Mouse (Mus musculus) left cerebral cortex, adult 2 months (tissue): ENCODE measurements around the gene Srsf10. TPM values are rescaled to one million over a fixed set of nuclear protein-coding genes. Genes with fewer than 3 reads are reported as not detected.

Experiments used
- DNase-seq, 2 experiments: peaks; one replicate each; pipeline ENCODE4 v3.0.0; 2021 to 2022; ENCODE audit warnings: low spot score in 2 of 2, mixed read lengths in 1 of 2; ENCODE audit errors: extremely low spot score in 1 of 2
- H3K27ac ChIP-seq: fragments of 200-600 bp; 2 replicates; pipeline ENCODE4 v1.8.1; 2022
- H3K4me3 ChIP-seq: fragments of 200-600 bp; 2 replicates; pipeline ENCODE4 v1.8.1; 2022
- CTCF ChIP-seq: fragments of 200-600 bp; IDR thresholded peaks from 2 replicates; pipeline ENCODE4 v1.8.1; 2022; ENCODE audit warnings: antibody characterized with exemption, mild to moderate bottlenecking, moderate library complexity
- intact Hi-C: fragments of 180-260 bp; cut with DNase I; formaldehyde crosslinking; loops from one replicate; pipeline ENCODE4 v1.15.1; 2025
- total RNA-seq, 2 experiments: library from RNA; stranded (reverse); gene quantifications; 2 replicates each; pipeline ENCODE4 v1.2.3; 2021

Gene Srsf10
- total RNA-seq, 2 experiments from 2014 or later = 70.8 to 82.2 TPM

- DNase-seq = no peak
- TF ChIP-seq CTCF = no peak
- intact Hi-C loops = no loop called here
- Histone ChIP-seq H3K27ac (no peak overlapping the region), H3K4me3 (no peak overlapping the region)
Measured at GRCm38 (mm10) chr4:135888448-135889057, 33.0 kb downstream of the Srsf10 start.

- intact Hi-C loops = no loop called here
- TF ChIP-seq CTCF = no peak
- DNase-seq = no peak
- Histone ChIP-seq H3K27ac (no peak overlapping the region), H3K4me3 (no peak overlapping the region)
Measured at GRCm38 (mm10) chr4:135889146-135889883, 33.8 kb downstream of the Srsf10 start.

DNA sequence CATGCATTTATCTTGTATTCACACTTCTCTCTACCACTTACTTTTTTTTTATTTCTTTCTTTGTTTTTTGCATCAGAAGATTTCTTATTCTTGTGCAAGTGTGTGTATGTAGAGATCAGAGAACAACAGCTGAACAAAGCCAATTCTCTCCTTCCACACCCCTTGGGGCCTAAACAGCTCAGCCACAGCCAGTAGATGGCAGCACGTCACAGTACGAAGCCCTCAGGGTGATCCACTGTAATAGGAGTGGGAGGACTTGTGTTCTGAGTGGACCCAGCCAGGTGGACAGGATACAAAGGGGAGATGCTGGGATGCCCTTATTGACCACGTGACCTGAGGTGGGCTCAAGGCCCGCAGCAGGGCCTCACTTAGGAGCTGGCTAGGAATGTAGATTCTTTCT lies 34.3 kb downstream of the Srsf10 start:
- DNase-seq = peak; percentile 55 to 70
- TF ChIP-seq CTCF = peak; percentile 84
- intact Hi-C loops = loop anchor here (1.0 to 5.0 kb wide), 2 partner anchors 42 to 70 kb away; no protein-coding TSS in a partner anchor

GRCm38 (mm10) chr4:135891539-135891938 lies 36.0 kb downstream of the Srsf10 start:
- no peak for TF ChIP-seq CTCF
- no peak overlapping the region for H3K27ac ChIP-seq
- no peak for DNase-seq
- H3K4me3 ChIP-seq = no peak overlapping the region
- intact Hi-C loops = loop anchor here (5.0 kb wide), 1 partner anchor 41 kb away; no protein-coding TSS in a partner anchor

More for the DNA sequence above, 34.3 kb downstream of the Srsf10 start:
- no peak overlapping the region for H3K27ac ChIP-seq
- H3K4me3 ChIP-seq = no peak overlapping the region

GRCm38 (mm10) chr4:135892884-135893283 lies 37.3 kb downstream of the Srsf10 start:
- no peak overlapping the region for H3K27ac ChIP-seq
- TF ChIP-seq CTCF = no peak; the same call in 1 of the 2 replicates

GRCm38 (mm10) chr4:135895071-135895571 lies 39.6 kb downstream of the Srsf10 start, which contains the start of gene Cnr2:
Cnr2 (plus strand) TSS chr4:135895394.
- no peak for DNase-seq
- TF ChIP-seq CTCF = no peak
- intact Hi-C loops = no loop called here
- H3K27ac ChIP-seq = no peak within 1 kb of the TSS
- H3K4me3 ChIP-seq = no peak within 1 kb of the TSS

More at GRCm38 (mm10) chr4:135892884-135893283, 37.3 kb downstream of the Srsf10 start:
- no peak for DNase-seq
- no peak overlapping the region for H3K4me3 ChIP-seq
- intact Hi-C loops = loop anchor here (5.0 kb wide), 1 partner anchor 39 kb away; no protein-coding TSS in a partner anchor

DNA sequence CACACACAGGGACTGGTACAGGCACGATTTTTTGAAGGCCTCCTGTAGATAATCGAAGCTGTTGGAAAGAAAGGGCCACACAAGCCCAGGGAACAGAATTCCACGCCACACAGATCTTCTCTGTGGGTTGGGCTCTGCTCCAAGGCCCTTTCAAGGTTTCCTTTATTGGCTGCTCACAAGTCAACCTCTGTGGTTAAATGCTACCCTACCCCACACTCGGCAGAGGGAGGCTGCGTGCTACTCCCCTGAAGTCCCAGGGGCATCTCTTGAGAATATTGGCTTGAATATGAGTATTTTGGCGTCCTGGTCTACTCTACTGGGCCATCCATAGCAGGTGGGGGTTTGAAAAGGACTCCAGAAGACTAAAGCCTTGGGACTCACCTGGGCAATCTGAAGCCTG lies 40.6 kb downstream of the Srsf10 start:
- no peak for TF ChIP-seq CTCF
- no peak for DNase-seq
- no peak overlapping the region for H3K4me3 ChIP-seq
- no peak overlapping the region for H3K27ac ChIP-seq
- intact Hi-C loops = no loop called here

DNA sequence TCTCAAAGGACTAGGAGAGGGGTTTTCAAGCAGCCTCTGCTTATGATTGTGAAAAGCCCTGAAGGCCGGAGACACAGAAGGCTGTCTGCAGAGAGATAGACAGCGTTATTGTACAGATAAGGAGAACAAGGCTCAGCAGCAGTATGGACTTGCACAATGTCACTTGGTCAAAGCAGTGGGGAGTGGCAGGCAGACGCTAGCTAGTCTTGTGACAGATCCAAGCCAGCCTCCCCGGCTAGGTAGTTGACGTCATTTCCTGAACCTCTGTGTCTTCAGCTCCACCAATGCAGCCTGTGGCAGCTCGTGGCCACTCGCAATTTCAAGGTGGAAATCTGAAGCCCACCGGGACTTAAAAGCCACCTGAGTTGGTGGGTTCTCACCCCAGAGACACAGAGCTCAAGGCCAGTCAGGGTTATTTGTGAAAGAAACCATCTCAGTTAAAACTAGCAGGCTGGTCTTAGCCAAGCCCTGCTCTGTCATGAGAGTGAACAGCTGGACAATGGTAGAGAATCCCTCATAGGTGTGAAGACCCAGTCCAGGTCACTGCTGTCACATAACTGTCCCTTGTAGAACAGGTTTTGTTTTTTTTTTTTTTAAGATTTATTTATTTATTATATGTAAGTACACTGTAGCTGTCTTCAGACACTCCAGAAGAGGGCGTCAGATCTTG lies 43.0 kb downstream of the Srsf10 start:
- intact Hi-C loops = no loop called here
- no peak for DNase-seq
- TF ChIP-seq CTCF = no peak
- Histone ChIP-seq H3K4me3 (no peak overlapping the region), H3K27ac (no peak overlapping the region)

DNA sequence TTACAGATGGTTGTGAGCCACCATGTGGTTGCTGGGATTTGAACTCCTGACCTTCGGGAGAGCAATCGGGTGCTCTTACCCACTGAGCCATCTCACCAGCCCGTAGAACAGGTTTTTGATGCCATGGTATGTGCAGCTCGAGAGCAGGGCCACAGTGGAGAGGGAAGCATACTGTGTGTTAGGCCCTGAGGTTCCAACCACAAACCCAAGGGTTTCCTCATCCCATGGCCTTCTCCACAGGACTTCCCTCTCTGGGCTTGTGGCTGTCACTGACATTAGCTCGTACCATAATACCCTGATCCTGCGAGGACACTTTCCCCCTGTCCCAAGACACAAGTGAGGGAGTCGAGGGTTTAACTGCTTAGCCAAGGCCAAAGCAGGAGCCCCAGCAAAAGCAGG lies 43.5 kb downstream of the Srsf10 start:
- intact Hi-C loops = no loop called here
- Histone ChIP-seq H3K4me3 (no peak overlapping the region), H3K27ac (no peak overlapping the region)
- no peak for TF ChIP-seq CTCF
- no peak for DNase-seq

DNA sequence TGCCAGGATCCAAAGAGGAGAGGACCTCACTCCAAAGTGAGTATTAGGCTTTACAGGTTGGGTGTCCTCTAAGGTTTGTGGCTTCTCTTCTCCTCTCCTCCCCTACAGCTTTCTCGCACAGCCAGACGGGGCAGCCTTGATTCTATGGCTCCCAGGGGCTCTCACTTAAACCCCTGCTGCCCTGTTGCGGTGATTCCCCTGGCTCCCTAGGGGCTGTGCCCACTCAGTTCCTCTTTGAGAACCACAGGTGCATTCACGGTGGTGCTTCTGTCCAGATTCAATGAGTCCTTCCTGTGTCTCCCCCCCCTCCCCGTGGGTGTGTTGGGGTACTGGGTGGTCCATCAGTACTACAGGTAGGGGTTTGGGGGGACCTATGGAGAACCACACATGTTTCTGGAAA lies 44.5 kb downstream of the Srsf10 start:
- intact Hi-C loops = no loop called here
- DNase-seq = no peak
- TF ChIP-seq CTCF = no peak
- Histone ChIP-seq H3K4me3 (no peak overlapping the region), H3K27ac (no peak overlapping the region)

DNA sequence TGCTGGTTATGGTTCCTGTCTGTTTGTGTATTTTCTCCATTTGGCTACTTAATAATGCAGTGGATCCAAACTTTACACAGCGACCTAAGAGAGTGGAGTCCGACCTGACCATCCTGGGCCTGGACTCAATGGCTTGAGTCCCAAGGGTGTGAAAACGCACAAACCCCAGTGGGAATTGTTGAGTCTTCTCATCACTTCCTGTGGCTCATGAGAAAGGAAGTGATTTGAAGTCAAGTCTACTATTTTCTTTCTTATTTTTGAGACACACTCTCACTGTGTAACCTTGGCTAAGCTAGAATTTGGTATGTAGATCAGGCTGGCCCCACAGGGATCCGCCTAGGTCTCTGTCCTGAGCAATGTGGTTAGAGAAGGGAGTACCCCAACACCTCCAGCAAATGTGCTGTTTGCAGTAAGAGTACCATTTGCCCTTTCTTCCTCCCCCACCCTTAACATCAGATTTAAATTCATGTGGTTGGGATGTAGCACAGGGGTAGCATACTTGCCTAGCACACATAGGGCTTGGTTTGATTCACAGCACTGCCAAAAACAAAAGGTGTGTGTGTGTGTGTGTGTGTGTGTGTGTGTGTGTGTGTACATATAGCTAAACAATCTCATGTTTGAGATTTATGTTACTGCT lies 47.2 kb downstream of the Srsf10 start:
- no peak for TF ChIP-seq CTCF
- intact Hi-C loops = no loop called here
- no peak overlapping the region for H3K4me3 ChIP-seq
- no peak overlapping the region for H3K27ac ChIP-seq
- DNase-seq = no peak
